Mouse (Mus musculus): ENCODE results near the gene Rab3gap2.
"Not testable (repeated sequence)": the region's sequence is repeated elsewhere in the genome, so short reads cannot be mapped to it uniquely, and the experiment has no call there.

Rab3gap2 gene

DNA sequence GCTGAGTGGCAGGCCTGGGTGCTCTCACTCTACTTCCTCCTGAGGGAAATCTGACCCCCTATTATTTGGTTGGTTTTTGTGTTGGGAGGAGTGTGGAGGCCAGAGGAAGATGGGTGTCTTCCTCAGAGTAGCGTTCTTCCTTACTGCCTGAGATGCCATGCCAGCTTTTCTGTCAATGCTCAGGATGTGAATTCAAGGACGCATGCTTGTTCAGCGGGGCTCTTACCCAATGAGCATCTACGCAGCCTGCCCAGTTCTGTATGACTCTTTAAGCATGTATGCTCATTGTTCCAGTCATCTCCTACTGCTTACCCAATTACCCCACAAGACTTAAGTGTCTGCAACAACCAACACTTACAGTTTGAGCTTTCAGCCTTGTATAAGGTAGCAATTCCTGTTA is 76.7 kb downstream of the Rab3gap2 start:
- DNase-seq (ENCODE audit: low read depth, low spot score) = no peak

DNA sequence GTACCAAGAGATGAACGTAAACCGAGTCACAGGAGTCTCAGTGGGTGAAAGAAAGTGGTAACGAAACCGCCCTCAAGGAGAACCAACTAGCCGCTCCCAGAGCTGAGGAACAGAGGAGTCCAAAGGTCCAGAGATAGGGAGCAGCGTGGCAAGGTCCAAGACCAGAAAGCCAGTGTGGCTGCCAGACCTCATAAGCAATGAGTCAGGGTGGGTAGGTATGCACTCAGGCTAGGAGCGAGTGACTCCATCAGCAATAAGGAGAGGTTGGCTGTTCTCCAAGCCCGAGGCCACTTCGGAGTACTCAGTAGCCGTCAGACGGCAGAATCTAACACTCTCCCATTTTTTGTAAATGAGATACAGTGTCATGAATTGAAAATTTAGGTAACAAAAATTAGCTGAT is 78.9 kb downstream of the Rab3gap2 start:
- no peak for DNase-seq (ENCODE audit: low read depth, low spot score)

- DNase-seq (ENCODE audit: low read depth, low spot score) = no peak
Measured at GRCm38 (mm10) chr1:185283247-185283646, 79.3 kb downstream of the Rab3gap2 start.

DNA sequence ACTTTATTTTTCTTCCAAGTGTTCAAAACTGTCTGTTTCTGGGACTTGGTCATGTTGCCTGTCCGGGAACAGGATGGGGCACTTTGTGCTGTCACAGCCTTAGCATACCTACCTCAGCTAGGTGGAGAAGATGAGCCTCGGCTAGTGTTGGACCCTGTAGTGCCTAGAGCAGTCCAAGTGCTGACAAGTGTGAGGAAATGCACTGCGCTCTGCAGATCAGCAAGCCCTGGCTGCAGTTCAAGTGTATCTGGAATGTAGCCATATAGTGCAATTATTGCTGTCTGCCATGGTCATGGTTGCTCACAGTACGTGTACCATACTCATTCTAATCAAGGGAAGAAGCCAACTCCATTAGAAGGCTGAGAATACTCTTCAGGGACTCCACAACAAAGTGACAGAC is 80.8 kb downstream of the Rab3gap2 start:
- DNase-seq (ENCODE audit: low read depth, low spot score) = no peak

DNA sequence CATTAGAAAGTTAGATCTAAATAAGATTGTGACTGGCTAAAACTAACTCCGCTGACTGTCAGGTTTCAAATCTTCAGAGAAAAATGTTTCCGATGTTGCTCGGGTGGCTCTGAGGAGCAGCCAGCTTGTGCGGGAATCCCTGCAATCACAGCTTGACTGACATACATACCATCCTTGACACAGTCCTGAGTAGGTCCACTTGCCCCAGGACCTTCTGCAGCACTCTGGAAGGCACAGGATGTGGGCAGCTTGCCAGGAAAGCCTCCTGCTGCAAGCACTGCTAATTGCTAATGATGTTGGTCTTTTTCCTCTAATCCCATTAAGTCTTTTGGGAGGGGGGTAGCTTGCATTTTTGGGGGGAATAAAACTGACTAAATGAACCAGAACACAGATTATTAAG is 81.3 kb downstream of the Rab3gap2 start:
- no peak for DNase-seq (ENCODE audit: low read depth, low spot score)

- no peak for DNase-seq (ENCODE audit: low read depth, low spot score)
Measured at GRCm38 (mm10) chr1:185287066-185287465, 83.1 kb downstream of the Rab3gap2 start.

DNA sequence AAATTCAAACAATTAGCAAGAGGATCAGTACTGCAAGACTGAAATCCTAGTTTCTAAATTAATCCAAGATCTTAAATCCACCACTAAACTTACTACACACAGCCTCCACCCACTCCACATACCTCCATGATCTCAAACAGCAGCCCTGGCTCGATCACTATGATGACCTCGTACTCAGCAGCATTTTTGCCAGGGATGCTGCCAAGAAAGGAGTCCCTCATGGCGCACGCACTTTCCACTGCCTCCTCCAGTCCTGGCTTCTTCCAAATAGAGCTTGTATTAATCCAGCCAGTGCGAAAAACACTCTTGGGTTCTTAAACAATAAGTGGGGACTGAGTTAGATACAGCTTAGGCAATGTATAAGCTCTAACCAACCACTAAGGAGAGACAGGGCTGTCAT is 85.3 kb downstream of the Rab3gap2 start:
- no peak for DNase-seq (ENCODE audit: low read depth, low spot score)

- no peak for DNase-seq (ENCODE audit: low read depth, low spot score)
Measured at GRCm38 (mm10) chr1:185291336-185291735, 87.4 kb downstream of the Rab3gap2 start.

- no peak for DNase-seq (ENCODE audit: low read depth, low spot score)
Measured at GRCm38 (mm10) chr1:185292646-185293360, 88.9 kb downstream of the Rab3gap2 start.

GRCm38 (mm10) chr1:185296850-185297249 is 92.9 kb downstream of the Rab3gap2 start:
- DNase-seq (ENCODE audit: low read depth, low spot score) = no peak

- no peak for DNase-seq (ENCODE audit: low read depth, low spot score)
Measured at GRCm38 (mm10) chr1:185298496-185298895, 94.6 kb downstream of the Rab3gap2 start.

- DNase-seq (ENCODE audit: low read depth, low spot score) = no peak
Measured at GRCm38 (mm10) chr1:185302816-185303215, 98.9 kb downstream of the Rab3gap2 start.

- no peak for DNase-seq (ENCODE audit: low read depth, low spot score)
Measured at GRCm38 (mm10) chr1:185306836-185307235, 102.9 kb downstream of the Rab3gap2 start.

- DNase-seq (ENCODE audit: low read depth, low spot score) = no peak
Measured at GRCm38 (mm10) chr1:185307645-185308044, 103.7 kb downstream of the Rab3gap2 start.

GRCm38 (mm10) chr1:185308334-185308733 is 104.4 kb downstream of the Rab3gap2 start:
- DNase-seq (ENCODE audit: low read depth, low spot score) = no peak

DNA sequence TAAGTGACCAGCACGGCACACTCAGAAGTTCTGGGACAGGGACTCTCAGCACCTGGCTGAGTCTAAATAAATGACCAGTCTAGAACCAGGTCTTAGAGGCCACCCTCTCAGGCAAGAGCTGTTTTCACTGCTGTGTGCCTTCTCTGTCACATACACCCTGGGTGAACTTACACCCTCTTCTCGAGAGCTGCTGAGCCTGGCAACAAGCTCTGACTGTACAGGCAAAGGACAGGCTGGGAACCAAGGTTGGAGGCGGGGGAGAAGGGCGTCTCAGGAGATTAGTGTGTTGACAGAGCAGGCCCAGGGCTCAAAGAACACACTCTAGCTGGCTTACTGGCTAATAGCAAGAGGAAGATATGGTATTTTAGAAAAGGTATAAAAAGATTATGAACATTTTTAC is 105.0 kb downstream of the Rab3gap2 start:
- no peak for DNase-seq (ENCODE audit: low read depth, low spot score)

DNA sequence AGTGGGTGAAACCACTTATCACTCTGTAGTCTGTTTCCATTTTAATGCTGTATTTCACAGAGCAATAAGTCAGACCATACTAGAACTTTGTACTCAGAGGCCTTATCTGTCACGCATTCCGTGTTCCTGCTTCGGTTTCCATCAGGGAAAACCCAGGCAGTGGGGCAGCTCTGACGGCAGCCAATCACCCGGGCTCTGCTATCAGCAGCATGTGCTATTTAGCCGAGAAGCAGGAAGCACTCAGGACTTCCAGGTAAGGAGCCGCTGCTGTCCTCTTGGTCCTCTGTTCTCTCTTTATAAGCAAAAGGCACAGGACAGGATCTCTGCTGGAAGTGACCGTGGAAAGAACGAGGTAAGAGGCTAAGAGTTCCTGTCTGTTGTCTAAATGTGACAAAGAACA is 108.0 kb downstream of the Rab3gap2 start:
- DNase-seq (ENCODE audit: low read depth, low spot score) = no peak

DNA sequence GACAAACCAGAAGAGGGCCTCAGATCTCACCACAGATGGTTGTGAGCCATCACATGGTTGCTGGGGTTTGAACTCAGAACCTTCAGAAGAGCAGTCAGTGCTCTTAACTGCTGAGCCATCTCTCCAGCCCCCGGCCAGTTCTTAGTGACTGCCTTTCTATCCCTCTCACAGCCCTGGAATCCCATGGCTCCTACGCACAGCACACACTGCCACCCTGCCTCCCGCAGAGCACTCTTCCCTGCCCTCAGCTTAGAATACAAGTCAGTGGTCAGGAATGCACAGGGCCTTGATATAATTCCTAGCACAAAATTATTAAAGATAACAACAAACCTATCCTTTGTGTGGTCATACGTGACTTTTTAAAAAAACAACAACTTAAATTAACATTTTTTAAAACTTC is 110.6 kb downstream of the Rab3gap2 start:
- DNase-seq (ENCODE audit: low read depth, low spot score) = no peak

DNA sequence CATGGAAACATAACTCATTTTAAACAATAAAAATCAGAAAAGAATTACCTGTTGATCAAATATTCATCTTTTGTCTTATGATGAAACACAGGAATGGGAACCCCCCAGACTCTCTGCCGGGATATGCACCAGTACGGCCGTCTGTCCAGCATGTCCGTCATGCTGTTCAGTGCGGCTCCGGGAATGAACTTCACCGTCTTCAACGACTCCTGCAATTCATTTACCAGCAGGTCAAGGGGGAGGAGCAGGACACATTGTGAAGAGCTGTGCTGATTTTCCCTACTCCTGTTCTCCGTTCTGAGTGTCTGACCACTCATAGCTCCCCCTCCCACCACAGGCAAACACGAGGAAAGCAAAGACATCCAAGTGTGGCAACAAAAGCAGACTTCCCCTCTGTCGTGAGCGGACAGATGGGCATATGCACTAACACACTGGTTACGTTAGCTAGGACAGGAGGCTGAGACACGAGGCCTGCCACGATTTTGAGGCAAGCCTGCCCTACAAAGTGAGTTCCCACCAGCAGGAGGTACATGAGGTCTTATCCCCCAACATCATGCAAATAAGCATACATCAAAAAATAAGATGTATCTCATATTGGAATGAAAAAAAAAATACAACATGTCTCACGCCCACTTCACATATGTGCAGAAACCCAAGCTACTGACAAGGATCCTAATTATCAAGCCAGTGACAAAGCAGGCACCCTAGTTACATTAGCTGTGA is 112.1 kb downstream of the Rab3gap2 start:
- DNase-seq (ENCODE audit: low read depth, low spot score) = no peak

DNA sequence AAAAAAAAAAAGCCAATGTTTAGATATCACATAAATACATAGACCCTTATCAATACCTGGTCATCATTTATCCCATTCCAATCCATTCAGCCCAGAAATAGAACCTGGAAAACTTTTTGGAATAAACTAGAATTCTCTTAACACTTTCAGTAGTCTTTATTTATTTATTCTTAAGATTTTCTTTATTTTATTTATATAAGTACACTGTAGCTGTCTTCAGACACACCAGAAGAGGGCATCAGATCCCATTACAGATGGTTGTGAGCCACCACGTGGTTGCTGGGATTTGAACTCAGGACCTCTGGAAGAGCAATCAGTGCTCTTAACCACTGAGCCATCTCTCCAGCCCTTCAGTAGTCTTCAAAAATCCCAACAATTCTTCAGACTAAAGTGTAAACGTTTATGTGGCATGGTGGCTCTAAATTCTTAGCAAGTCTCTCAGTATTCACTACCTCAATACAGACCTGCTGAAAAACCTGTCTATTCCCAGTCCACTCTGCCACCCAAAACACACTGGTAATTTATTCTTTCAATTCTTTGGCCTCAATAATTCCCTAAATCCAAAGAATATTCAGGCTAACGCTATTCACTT is 123.9 kb downstream of the Rab3gap2 start:
- not testable (repeated sequence) for DNase-seq (ENCODE audit: low read depth, low spot score)

DNA sequence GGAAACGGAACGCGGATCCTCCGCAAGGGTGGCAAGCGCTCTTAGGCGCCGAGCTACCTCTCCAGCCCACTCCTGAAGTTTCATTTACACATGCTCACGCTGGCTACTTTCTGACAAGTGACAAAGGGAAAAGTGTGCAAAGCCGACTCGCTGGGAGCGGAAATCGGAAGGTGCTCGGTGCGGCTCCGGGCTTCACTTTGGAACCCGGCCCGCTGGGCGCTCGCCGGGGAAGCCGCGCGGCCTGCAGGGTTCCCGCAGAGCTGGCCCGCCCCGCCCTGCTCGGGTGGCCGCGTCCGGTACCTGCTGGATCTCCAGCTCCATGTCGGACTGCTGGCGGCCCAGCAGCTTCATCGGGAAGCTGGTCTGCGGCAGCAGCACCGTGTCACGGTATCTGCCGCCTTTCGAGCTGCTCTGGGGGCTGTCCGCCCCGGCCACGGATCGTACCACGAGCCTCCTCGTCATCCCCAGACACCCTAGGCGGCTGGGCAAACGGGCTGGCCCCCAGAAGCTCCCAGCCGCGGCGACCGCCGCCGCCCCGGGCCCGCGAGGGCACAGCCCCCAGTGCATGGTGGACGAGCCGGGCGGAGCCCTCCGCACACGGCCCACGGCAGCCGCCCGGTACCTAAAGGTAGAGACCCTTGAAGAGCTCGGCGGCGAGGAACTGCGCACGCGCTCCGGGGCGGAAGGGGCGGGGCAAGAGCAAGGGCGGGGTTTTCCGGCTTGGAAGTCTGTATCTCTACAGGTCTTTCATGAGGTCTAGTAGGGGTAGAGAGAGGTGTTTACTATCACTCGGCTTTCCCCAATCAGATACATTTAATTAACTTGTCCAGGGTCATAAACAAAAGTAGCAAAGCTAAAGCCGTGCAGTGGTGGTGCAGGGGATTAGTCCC is 125.0 kb downstream of the Rab3gap2 start, which contains the start of gene Iars2:
TSS of gene Iars2 (minus strand) at position 676 of the 890 bp plus-strand sequence.
- peak; percentile 70 for DNase-seq (ENCODE audit: low read depth, low spot score)

GRCm38 (mm10) chr1:185329851-185330250 is 125.9 kb downstream of the Rab3gap2 start:
- no peak for DNase-seq (ENCODE audit: low read depth, low spot score)

Measured in retina, adult 2 months (tissue).